Mouse (Mus musculus): ENCODE results near the gene Dgkg.

Dgkg gene

DNA sequence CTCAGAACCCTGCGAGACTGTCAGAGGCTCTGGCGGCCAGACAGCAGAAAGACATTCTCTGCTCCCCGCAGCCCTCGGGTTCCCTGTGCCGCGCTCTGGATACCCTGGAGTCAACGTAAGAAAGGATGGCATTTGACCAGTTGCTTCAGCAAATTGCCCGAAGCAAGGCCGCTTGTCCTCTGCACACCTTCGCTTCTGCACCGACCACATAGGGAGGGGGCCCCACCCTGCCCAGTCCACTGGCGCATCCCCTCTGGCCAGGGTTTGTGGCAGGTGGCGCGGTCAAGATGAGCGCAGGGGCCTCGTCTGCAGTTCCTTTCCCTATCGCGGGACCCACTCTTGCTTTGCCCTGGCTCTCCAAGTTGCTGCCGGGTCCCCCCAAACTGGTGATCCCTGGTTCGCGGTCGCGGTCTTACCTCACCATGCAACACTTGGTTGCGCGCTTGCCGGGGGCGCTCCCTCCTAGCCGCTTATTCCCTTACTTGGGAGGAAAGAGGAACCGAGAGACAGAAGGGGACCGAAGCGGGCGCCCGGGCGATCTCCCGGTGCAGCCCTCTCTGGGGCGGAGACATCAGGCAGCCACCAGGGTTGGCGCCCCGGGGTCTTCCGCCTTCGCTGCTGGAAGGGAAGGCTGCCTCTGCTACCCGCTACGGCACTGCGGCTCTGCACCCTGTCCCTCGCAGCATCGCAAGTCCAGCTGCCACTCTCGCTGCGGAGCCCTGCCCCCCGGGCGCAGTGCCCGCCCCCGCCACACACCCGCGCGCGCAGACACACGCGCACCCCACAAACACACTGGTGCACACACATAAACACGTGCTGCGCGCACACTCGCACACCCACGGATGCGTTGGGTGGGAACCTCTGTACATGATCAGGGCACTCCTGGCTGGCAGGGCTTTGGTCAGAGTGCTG is at the start of gene Dgkg:
TSS of gene Dgkg (minus strand) at position 689 of the 912 bp plus-strand sequence.
- no peak for DNase-seq (ENCODE audit: low read depth, low spot score)

DNA sequence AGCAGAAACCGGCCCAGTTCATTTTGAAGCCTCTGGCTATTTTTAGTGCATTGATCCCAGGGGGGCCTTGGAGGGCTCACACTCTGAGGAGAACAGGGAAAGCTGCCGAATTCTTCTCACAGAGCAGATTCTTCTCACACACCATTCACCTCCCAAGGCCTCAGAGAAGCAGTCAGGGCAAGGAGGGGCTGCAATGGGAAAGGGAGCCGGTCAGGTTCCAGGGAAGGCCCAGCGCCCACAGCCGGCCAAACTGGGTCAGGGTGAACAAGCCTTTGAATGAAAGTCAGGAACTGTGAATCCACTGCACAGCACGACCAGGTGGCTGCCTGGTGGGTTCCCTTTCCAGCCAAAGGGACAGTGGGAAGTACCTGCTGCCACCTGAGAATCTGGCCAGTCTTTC is 47.9 kb upstream of the Dgkg start:
- DNase-seq (ENCODE audit: low read depth, low spot score), result no peak

DNA sequence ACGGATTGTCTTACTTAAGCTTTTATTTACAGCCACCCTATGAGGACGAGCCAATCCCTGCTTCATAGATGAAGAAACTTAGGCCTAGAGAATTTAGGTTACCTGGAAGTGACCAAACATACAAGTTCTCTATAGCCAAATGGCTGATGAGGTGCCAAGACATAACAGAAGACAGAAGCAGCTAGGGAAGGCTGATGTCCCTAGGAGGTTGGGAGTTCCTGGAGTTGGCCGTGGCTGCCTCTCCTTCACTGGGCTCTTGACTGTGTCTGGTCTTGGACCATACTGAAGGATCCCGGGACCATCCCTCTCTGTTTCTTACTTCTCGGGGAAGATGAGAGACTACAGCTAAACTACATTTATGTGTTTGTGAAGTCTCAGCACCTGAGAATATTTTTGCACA is 47.1 kb upstream of the Dgkg start:
- no peak for DNase-seq (ENCODE audit: low read depth, low spot score)

DNA sequence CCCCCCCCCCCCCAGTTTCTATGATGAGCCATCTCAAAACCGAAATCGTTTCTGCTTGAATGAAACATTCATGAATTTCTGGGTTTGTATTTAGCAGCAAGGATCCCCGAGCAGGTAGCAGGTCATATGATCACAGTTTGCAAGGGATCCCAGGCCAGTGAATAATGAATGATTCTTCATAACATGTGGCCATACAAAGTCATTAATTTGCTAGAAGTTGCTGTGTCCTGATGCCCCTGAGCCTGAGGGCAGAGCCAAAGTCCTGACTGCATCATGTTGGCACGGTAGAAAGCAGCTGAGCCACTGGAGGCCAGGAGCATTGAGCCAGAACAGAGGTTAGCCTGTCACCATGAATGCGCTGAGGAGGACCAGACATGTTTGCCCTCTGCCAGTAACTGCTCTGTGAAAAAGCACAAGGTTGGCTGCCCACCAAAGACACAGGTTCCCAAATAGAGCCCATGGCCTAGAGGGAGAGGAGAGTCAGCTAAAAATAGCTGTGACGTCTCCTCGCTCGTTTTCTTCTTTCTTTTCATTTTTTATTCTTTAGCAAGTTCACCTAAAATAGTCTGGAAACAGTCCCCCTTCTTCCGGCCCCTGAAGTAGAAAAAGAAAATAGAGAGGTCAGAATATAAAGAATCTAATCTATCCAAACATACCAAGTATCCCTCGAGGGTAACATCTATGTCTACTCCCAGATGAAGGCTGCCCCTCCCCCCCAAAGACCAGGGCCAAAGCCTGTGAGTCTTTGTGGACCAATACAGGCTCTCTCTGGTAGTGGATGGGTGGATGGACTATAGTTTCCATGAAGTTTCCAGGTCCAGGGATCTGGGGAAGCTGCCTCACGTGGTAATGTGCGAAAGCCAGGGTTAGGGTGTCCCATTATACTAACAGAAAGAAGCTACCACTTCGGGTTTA is 42.1 kb upstream of the Dgkg start:
- DNase-seq (ENCODE audit: low read depth, low spot score), result no peak

DNA sequence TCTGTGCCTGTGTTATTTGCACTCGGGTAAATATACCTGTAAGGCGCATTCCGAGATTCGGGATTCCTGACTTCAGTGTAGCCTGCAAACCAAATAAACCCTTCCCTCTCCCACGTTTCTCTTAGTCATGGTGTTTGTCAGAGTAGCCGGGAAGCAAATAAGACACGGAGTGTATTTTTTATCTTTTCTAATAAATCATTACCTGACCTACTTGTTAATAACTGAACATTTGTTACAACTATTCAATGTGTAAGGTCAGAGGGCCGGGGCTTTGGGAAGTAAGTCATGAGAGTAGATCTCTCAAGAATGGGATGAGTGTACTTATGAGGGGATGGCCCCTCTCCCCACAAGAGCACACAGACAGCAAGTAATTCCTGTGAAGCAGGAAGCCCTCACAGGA is 41.1 kb upstream of the Dgkg start:
- DNase-seq (ENCODE audit: low read depth, low spot score), result no peak

DNA sequence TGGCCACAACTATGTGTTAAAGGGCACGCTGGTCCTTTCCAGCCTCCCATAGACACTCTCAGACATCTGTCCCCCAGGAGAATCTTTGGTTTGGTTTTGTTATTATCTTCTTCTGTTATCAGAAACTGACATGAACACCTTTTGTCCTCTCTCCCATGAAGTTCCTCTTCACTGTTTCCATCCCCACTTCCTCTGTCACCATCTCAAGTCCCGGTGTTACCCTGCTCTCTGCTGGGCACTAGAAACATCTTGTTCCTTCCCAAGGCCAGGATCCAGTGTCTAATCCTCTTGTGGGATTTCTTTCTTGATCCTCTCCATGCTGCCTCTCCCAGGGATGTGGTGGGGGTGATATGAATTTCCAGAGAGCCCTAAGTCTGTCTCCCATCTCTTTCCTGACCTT is 32.6 kb upstream of the Dgkg start:
- no peak for DNase-seq (ENCODE audit: low read depth, low spot score)

DNA sequence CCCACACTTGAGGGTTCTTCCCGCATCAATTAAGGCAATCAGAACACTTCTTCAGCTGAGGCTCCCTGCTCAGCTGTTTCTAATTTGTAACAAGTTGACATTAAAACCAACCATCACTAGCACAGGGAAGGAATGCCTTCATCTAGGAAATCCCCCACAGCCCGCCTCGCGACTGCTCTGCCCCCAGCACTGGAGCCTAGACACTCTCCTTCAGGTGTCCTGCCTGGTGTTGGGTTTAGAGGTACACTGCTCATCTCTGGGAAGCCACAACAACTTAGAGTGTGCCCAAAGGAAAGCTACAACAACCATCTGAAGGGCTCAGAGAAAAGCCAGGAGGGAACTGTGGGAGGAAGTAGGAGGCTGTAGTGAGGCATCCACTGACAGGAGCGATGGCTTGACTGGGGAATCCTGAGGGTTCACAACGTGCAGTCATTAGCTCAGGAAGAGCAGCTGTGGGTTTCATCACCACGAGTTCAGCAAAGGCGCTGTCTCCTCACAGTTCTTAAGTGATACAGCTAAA is 30.8 kb upstream of the Dgkg start:
- no peak for DNase-seq (ENCODE audit: low read depth, low spot score)

DNA sequence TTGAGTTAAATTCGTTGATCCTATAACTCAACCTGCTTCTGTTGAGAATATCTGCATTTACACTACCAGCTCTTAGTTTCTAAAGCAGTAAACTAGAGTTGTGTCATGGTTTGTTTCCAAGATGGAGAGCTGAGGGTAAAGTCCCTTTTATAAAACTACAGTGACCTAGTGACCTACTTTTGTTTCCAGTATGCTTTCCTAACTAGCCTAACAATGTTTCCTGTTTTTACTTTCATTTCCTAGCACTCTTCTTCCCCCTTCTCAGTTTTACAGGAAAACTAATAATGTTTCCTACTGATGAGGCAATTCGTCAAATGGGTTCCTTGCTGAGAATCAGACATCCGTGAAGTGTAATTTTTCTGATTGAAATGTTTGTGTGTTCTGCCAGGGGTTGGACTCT is 26.6 kb upstream of the Dgkg start:
- DNase-seq (ENCODE audit: low read depth, low spot score), result no peak

DNA sequence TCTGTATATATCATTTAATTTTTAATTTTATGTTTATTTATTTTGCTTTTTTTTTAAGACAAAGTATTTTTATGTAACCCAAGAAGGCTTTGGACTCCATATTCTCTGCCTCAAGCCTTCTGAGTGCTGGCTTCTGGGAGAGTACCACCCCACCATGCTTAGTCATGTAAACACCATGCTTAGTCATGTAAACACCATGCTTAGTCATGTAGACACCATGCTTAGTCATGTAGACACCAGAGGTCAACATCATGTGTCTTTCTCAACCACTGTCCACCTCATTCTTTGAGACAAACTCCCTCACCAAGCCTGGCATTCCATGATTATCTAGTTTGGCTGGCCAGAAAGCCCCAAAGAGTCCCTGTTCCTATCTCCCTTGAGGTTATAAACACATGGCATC is 25.7 kb upstream of the Dgkg start:
- peak; percentile 11 for DNase-seq (ENCODE audit: low read depth, low spot score)

DNA sequence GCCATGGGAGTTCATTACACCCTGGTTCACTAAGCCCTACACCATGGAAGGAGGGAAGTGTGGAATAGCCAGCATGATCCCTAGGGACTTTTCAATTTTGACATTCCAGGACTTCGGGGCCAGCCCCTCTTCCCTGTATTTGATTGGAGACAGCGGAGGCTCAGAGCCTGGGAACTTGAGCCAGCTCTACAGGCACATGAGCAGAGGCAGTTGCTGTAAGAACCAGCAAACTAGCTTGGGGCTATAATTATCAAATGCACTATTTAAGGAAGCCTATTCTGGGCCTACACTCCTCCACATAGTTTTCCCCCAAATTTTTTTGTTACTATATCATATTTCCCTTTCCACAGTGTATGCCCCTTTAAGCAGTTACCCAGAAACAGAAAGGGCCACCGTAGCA is 22.6 kb upstream of the Dgkg start:
- DNase-seq (ENCODE audit: low read depth, low spot score), result no peak

DNA sequence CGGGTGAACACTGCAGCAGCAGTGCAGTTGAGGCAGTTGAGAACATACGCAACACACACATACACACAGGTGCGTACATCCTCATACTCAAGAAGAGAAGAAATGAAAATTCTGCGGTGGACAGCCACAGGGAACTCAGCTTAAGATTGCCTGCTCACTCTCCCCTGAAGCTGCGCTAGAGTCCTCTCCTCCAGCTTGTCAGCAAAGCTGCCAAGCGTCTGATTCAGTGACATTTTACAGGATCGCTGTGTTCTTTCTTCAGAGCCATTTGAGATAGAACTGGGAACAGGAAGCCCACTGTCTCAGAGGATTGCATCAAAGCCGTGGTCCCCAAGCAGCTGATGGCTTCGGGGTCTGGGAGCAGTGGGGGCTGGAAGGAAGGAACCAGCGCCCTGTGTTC is 17.6 kb upstream of the Dgkg start:
- no peak for DNase-seq (ENCODE audit: low read depth, low spot score)

DNA sequence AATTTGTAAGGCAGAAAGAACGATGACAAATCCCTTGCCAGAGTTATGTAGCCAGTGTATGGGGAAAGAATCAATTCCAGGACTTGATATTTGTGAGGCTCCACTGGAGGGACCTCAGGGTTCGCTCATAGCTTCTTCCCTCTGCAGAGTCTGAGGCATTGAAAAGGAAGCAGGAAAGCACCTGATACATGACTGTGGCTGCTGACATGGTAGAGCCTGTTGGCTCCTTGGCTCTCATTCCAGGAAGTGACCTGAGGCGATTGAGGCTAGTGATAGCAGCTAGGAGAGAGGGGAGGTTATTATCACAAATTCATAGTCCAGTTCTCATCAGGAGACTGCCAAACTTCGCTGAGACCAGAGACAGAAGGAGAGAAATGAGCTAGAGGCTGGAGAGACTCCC is 17.1 kb upstream of the Dgkg start:
- DNase-seq (ENCODE audit: low read depth, low spot score), result no peak

DNA sequence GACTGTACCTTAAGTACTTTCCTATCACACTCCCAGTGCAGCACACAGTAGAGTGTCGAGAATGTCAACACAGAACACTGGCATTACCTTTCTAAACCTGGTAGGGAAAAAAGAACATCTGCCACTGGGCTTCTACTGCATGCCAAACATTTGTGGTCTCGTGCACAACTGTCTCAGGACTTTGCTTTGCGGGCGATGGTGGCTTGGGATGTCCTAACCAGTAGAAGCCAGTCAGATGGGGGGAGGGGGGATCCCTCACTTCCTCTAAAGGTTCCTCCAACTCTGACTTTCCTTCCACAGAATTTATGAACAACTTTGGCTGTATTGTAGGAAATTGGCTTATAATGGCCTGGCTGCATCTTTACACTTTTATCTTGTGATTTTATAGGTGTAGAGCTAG is 7.0 kb upstream of the Dgkg start:
- DNase-seq (ENCODE audit: low read depth, low spot score), result no peak

DNA sequence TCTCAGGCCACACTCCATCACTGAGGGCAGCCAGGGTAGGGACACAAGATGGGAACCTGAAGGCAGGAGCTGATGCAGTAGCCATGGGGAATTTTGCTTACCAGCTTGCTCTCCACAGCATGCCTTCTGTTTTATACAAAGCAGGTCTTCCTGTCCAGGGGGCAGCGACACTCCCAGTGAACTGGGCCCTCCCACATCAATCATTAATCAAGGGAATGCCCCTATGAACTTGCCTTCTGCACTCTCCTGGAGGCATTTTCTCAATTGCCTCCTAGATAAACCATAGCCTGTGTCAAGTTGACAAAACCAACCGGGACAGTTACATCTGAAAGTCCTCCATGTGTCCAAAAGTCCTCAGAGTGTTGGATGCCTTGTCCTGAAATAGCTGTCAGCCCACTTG is 6.1 kb upstream of the Dgkg start:
- DNase-seq (ENCODE audit: low read depth, low spot score), result no peak

DNA sequence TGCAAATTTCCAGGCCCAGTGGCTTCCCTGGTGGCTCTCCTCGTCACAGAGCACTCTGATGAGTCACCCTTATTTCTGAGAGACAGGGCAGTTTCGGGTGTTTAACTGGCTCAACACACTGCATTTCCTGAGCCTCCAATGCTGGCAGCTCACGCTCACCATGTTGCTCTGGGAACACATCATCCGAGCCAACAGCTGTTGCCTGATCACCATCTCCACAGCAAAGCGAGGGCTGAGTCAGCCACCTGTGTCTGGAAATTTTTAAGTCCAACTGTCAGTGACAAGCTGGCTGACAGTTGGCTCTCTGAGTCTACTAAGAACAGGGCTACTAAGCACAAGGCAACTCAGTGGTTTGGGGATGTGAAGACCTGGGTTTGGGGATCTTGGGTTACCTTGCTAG is 4.1 kb upstream of the Dgkg start:
- DNase-seq (ENCODE audit: low read depth, low spot score), result no peak

DNA sequence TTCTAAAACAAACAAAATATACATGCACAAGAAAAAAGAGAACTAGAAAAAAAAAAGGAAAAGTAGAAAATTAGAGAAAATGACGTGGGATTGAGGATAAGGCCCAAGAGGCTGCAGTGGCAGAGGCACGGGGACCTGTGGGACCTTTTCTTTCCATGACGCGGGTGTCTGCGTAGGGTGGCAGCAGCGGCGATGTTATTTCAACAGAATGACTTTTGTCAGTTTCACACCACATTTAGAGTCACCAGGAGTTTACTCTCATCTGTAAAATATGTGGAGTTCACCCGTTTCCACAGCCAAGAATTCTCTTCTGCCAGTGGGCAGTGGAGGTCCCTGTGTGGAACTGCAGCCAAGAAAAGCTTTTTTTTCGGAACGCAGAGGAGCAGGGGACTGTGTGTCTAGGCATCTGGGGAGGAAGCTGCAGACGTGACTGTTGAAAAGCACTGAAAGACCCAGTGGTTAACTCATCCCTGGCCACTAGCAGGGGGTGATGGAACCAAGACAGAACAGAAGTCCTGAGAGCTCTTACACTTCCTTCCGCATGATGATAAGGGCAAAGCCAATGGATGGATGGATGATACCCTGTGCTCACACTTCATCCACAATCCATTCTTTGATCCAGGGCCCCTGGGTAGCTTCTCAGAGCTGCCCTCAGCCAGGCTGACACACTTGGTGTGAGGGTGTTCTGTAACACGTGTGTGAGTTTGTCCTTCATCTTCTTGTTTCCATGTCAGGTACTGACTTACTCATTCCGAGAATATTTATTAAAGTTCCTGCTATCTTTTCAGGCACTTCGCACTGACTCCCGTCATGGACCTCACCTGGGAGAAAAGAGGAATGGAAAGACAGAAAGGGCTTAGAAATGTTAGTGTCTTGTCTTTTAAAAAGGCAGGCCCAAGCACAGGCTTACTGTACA is 1.1 kb upstream of the Dgkg start:
- DNase-seq (ENCODE audit: low read depth, low spot score), result no peak

DNA sequence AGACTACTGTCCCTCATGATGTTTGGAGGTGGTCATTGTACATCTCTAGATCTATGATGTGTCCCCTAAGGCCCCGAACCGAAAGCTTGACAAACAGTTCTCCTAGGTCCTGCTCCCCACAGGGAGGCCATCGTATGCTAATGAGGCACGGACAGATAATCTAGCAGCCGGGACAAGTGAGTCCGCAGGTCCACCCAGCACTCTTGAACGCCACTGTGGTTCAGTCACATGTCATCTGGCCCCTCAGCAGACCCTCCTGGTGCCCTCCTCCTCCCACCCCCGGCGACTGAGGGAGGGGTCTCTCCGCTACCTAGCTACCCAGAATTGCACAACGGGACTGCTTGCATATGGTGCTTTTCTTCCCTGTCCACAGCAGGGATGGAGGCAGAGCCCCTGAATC is 1.2 kb downstream of the Dgkg start:
- no peak for DNase-seq (ENCODE audit: low read depth, low spot score)

DNA sequence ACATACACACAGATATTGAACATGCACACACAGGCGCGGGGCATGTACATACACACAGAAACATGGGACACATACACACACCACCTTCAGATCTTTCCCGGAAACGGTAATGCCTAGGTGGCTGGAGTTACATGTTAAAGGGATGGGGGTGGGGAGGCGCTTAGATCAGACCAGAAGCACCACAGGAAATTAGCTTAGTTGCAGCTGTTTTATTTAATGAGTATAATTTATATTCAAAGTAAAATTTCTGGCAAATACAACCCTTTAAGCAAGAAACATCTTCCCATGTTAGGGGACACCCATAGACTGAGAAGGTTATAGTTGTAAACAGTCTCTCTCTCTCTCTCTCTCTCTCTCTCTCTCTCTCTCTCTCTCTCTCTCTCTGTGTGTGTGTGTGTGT is 1.8 kb downstream of the Dgkg start:
- DNase-seq (ENCODE audit: low read depth, low spot score), result no peak

DNA sequence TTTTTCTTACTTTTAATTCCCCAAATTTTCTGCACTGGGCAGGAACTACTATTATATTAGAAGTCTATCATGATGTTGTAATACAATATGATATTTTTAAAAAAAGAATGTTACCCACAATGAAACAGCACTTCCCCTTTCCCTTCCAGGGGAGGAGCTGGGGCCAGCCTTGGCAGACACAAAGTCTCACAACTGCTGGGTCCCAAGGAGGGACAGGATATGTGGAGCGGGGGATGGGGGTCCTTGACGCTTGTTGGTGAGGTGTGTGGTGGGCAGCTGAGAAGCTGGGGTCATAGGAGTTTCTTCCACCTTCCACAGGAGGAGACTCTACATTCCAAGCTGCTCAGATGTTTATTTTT is 2.6 kb downstream of the Dgkg start:
- no peak for DNase-seq (ENCODE audit: low read depth, low spot score)

DNA sequence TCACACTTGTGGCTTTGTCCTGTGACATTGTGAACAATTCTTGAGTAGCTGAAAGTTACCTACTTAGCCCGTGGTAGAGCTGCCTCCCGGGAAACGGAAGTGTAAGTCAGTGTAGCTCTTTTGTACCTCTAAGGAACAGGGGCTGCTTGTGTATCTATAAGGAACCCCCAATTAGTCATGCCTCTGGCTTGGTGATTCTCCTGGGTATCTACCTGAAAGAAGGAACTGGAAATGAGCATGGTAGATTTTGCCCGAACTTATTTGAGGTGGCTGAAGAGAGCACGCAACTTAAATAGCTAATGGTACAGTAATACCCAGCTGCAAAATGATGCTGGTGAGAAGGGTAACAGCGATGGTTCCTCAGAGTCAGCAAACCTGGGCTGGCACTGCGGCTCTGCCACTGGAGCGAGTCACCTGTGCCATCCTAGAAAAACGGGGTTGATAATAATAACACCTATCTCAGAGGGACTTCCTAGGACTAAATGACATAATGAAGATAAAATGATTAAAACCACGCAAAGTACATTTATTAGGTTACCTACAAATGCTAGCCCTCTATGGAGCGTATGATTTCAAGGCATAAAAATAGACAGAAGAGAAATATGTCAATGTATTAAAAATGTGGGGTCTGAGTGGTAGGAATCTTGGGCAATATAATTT is 3.1 kb downstream of the Dgkg start:
- no peak for DNase-seq (ENCODE audit: low read depth, low spot score)

DNA sequence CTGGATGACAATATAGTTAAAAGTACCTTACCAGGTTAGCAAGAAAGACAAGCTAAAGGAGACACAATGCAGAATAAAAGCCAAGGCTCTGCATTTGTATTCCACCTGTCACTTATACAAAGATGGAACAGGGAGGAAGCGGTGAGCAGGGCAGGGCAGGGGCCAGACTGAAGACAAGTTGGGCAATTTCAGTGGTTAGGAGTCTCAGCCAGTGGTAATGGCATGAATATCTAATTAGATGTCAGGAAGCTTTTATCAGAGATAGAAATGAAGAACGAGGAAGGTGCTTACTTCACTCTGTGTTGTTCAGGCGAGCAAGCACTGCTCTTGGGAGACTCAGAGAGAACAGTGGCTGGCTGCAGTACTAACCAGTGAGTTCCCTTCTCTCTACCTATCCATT is 5.8 kb downstream of the Dgkg start:
- no peak for DNase-seq (ENCODE audit: low read depth, low spot score)

Measured in c-Kit-negative CD71-positive TER-119-positive erythroid progenitor cells, embryonic 14.5 days (primary cell).